Mouse (Mus musculus): ENCODE data around the gene Nhlrc4.

Nhlrc4 gene

GRCm38 (mm10) chr17:25944366-25945163 is at the start of gene Nhlrc4, which contains the start of gene Pigq:
TSS of gene Nhlrc4 (minus strand) at chr17:25944961.
TSS of gene Pigq (minus strand) at chr17:25944936.
- DNase-seq = peak; percentile 85

GRCm38 (mm10) chr17:25993489-25993888 is 48.7 kb upstream of the Nhlrc4 start:
- no peak for DNase-seq

- no peak for DNase-seq
Measured at GRCm38 (mm10) chr17:25992274-25992673, 47.5 kb upstream of the Nhlrc4 start.

GRCm38 (mm10) chr17:25990331-25990730 is 45.6 kb upstream of the Nhlrc4 start:
- no peak for DNase-seq

GRCm38 (mm10) chr17:25985306-25986294 is 40.8 kb upstream of the Nhlrc4 start, which contains the start of gene Capn15:
TSS of gene Capn15 (minus strand) at chr17:25985796.
- DNase-seq = peak; percentile 90

- DNase-seq = no peak
Measured at GRCm38 (mm10) chr17:25984556-25985305, 40.0 kb upstream of the Nhlrc4 start.

GRCm38 (mm10) chr17:25984066-25984465 is 39.3 kb upstream of the Nhlrc4 start:
- DNase-seq = no peak

GRCm38 (mm10) chr17:25982913-25983312 is 38.2 kb upstream of the Nhlrc4 start:
- no peak for DNase-seq

GRCm38 (mm10) chr17:25980854-25981253 is 36.1 kb upstream of the Nhlrc4 start:
- no peak for DNase-seq

- DNase-seq = no peak
Measured at GRCm38 (mm10) chr17:25979829-25980738, 35.3 kb upstream of the Nhlrc4 start.

GRCm38 (mm10) chr17:25970954-25971707 is 26.4 kb upstream of the Nhlrc4 start:
- no peak for DNase-seq

GRCm38 (mm10) chr17:25970448-25970847 is 25.7 kb upstream of the Nhlrc4 start:
- DNase-seq = no peak

GRCm38 (mm10) chr17:25968176-25968575 is 23.4 kb upstream of the Nhlrc4 start:
- DNase-seq = peak; percentile 51

GRCm38 (mm10) chr17:25967652-25968051 is 22.9 kb upstream of the Nhlrc4 start:
- DNase-seq = no peak

GRCm38 (mm10) chr17:25964271-25964670 is 19.5 kb upstream of the Nhlrc4 start:
- DNase-seq = no peak

GRCm38 (mm10) chr17:25962413-25962905 is 17.7 kb upstream of the Nhlrc4 start:
- DNase-seq = peak; percentile 60

GRCm38 (mm10) chr17:25961566-25961965 is 16.8 kb upstream of the Nhlrc4 start:
- DNase-seq = peak; percentile 90

GRCm38 (mm10) chr17:25959630-25960467 is 15.1 kb upstream of the Nhlrc4 start:
- peak; percentile 4 for DNase-seq

- DNase-seq = no peak
Measured at GRCm38 (mm10) chr17:25958771-25959494, 14.2 kb upstream of the Nhlrc4 start.

Measured in liver (tissue).